Mouse (Mus musculus) intestine, embryonic 16.5 days (tissue): ENCODE results near the gene Elp5. TPM values are rescaled to one million over a fixed set of nuclear protein-coding genes. Genes with fewer than 3 reads are reported as not detected.

Experiments
- ATAC-seq: fragments of 200-750 bp; cut with Nextera tagmentation; 2 replicates; pipeline ENCODE4 v1.8.0; 2017; ENCODE audit warnings: moderate TSS enrichment, moderate library complexity
- H3K27ac ChIP-seq: fragments of 300-500 bp; sonication (generic); 2 replicates; pipeline ENCODE4 v1.5.1; 2014; ENCODE audit warnings: mild to moderate bottlenecking, low read length
- H3K27me3 ChIP-seq: fragments of 300-500 bp; sonication (generic); replicated peaks from 2 replicates; pipeline ENCODE4 v1.6.1; 2014; ENCODE audit warnings: low read length, control low read depth, mixed read lengths; ENCODE audit not compliant: control insufficient read depth, insufficient read depth
- H3K36me3 ChIP-seq: fragments of 300-500 bp; sonication (generic); 2 replicates; pipeline ENCODE4 v1.6.1; 2014; ENCODE audit warnings: low read length, control low read depth; ENCODE audit not compliant: control insufficient read depth, insufficient read depth
- H3K4me1 ChIP-seq: fragments of 300-500 bp; sonication (generic); 2 replicates; pipeline ENCODE4 v1.6.1; 2014; ENCODE audit warnings: low read length, control low read depth, mixed read lengths; ENCODE audit not compliant: control insufficient read depth, insufficient read depth
- H3K4me2 ChIP-seq: fragments of 300-500 bp; sonication (generic); 2 replicates; pipeline ENCODE4 v1.6.1; 2014; ENCODE audit warnings: low read depth, low read length, control low read depth
- H3K4me3 ChIP-seq: fragments of 300-500 bp; sonication (generic); 2 replicates; pipeline ENCODE4 v1.5.1; 2014; ENCODE audit warnings: mild to moderate bottlenecking, low read length
- H3K9ac ChIP-seq: fragments of 300-500 bp; sonication (generic); 2 replicates; pipeline ENCODE4 v1.6.1; 2014; ENCODE audit warnings: low read depth, low read length
- H3K9me3 ChIP-seq: fragments of 300-500 bp; sonication (generic); 2 replicates; pipeline ENCODE4 v1.6.1; 2016; ENCODE audit warnings: low read length, control low read depth; ENCODE audit not compliant: control insufficient read depth
- WGBS: fragments of 180-500 bp; shearing (Covaris S2); extraction: QIAGEN DNeasy Blood & Tissue Kit; methylation state at CpG from one replicate; pipeline ENCODE4 v1.1.7; 2014; 5-methylcytosine and 5-hydroxymethylcytosine counted together
- polyA plus RNA-seq: library from polyadenylated mRNA; unstranded; fragments of >200 nt; fragmentation: Nextera tagmentation; extraction: Ambion mirVana; gene quantifications from 2 replicates; pipeline ENCODE4 v1.2.1, GENCODE M21; 2015

Gene Elp5
- polyA plus RNA-seq, 1 experiment from 2014 or later = 106 TPM

- peak overlapping the region; percentile 48; the same call in 1 of the 2 replicates for H3K27ac ChIP-seq
- ATAC-seq = no peak
- peak overlapping the region; percentile 32 for H3K4me3 ChIP-seq
- peak overlapping the region; percentile 51 for H3K4me2 ChIP-seq
- H3K9ac ChIP-seq = peak overlapping the region; percentile 55
- 16% methylated on average over 6 of the region's 6 CpGs for WGBS
- no peaks in the 10 kb centered on the region for H3K9me3 ChIP-seq
- H3K4me1 ChIP-seq = peaks cover 50% of the 10 kb centered on the region
- no peaks in the 10 kb centered on the region for H3K36me3 ChIP-seq
- 0 out of 2 replicates have a peak, but pooled peaks cover 2% of the 10 kb centered on the region for H3K27me3 ChIP-seq
Measured at GRCm38 (mm10) chr11:70024151-70024514, 41.8 kb upstream of the Elp5 start.

- no peaks in the 10 kb centered on the region for H3K9me3 ChIP-seq
- WGBS = 3% methylated on average over 26 of the region's 29 CpGs
- peak overlapping the region; percentile 18; the same call in 1 of the 2 replicates for H3K27ac ChIP-seq
- H3K9ac ChIP-seq = peak overlapping the region; percentile 55
- peak overlapping the region; percentile 51 for H3K4me2 ChIP-seq
- H3K36me3 ChIP-seq = no peaks in the 10 kb centered on the region
- ATAC-seq = no peak
- peaks cover 48% of the 10 kb centered on the region for H3K4me1 ChIP-seq
- H3K4me3 ChIP-seq = peak overlapping the region; percentile 32
- 0 out of 2 replicates have a peak, but pooled peaks cover 2% of the 10 kb centered on the region for H3K27me3 ChIP-seq
Measured at GRCm38 (mm10) chr11:70023481-70024150, 41.3 kb upstream of the Elp5 start.

GRCm38 (mm10) chr11:70021264-70022132 is 39.2 kb upstream of the Elp5 start:
- peaks cover 42% of the 10 kb centered on the region for H3K4me1 ChIP-seq
- H3K4me3 ChIP-seq = peak overlapping the region; percentile 56
- peak overlapping the region; percentile 89 for H3K4me2 ChIP-seq
- H3K27ac ChIP-seq = peak overlapping the region; percentile 69
- no peaks in the 10 kb centered on the region for H3K36me3 ChIP-seq
- no peaks in the 10 kb centered on the region for H3K9me3 ChIP-seq
- peak overlapping the region; percentile 52; the same call in 1 of the 2 replicates for H3K9ac ChIP-seq
- 0 out of 2 replicates have a peak, but pooled peaks cover 2% of the 10 kb centered on the region for H3K27me3 ChIP-seq
- peak; percentile 79 for ATAC-seq
- WGBS = under 1% methylated on average over 39 of the region's 40 CpGs

GRCm38 (mm10) chr11:70020731-70021263 is 38.5 kb upstream of the Elp5 start:
- Histone ChIP-seq H3K9ac (peak overlapping the region; percentile 52; the same call in 1 of the 2 replicates), H3K4me2 (peak overlapping the region; percentile 89), H3K27ac (peak overlapping the region; percentile 69), H3K4me3 (peak overlapping the region; percentile 56), H3K4me1 (peaks cover 35% of the 10 kb centered on the region), H3K9me3 (no peaks in the 10 kb centered on the region), H3K27me3 (0 out of 2 replicates have a peak, but pooled peaks cover 2% of the 10 kb centered on the region), H3K36me3 (no peaks in the 10 kb centered on the region)
- WGBS = under 1% methylated on average over 8 of the region's 8 CpGs
- ATAC-seq = peak; percentile 89

- ATAC-seq = no peak
- H3K4me1 ChIP-seq = peaks cover 33% of the 10 kb centered on the region
- peak overlapping the region; percentile 3; the same call in 1 of the 2 replicates for H3K9ac ChIP-seq
- H3K27me3 ChIP-seq = 0 out of 2 replicates have a peak, but pooled peaks cover 2% of the 10 kb centered on the region
- H3K27ac ChIP-seq = peak overlapping the region; percentile 45
- 24% methylated on average over 8 of the region's 8 CpGs for WGBS
- no peaks in the 10 kb centered on the region for H3K36me3 ChIP-seq
- peak overlapping the region; percentile 70 for H3K4me2 ChIP-seq
- H3K9me3 ChIP-seq = no peaks in the 10 kb centered on the region
- peak overlapping the region; percentile 61 for H3K4me3 ChIP-seq
Measured at GRCm38 (mm10) chr11:70020022-70020631, 37.8 kb upstream of the Elp5 start.

- ATAC-seq = no peak
- peak overlapping the region; percentile 70 for H3K4me2 ChIP-seq
- H3K27ac ChIP-seq = peak overlapping the region; percentile 45
- WGBS = 7% methylated on average over 1 of the region's 2 CpGs
- peaks cover 35% of the 10 kb centered on the region for H3K4me1 ChIP-seq
- H3K9ac ChIP-seq = peak overlapping the region; percentile 74
- no peaks in the 10 kb centered on the region for H3K36me3 ChIP-seq
- H3K4me3 ChIP-seq = peak overlapping the region; percentile 61
- no peaks in the 10 kb centered on the region for H3K9me3 ChIP-seq
- 0 out of 2 replicates have a peak, but pooled peaks cover 2% of the 10 kb centered on the region for H3K27me3 ChIP-seq
Measured at GRCm38 (mm10) chr11:70019495-70020021, 37.2 kb upstream of the Elp5 start.

GRCm38 (mm10) chr11:70018131-70018990 is 36.0 kb upstream of the Elp5 start:
- H3K27ac ChIP-seq = peak overlapping the region; percentile 78
- H3K4me3 ChIP-seq = peak overlapping the region; percentile 61
- H3K9ac ChIP-seq = peak overlapping the region; percentile 74
- WGBS = 2% methylated on average over 23 of the region's 25 CpGs
- no peaks in the 10 kb centered on the region for H3K27me3 ChIP-seq
- no peaks in the 10 kb centered on the region for H3K9me3 ChIP-seq
- H3K4me2 ChIP-seq = peak overlapping the region; percentile 70
- peaks cover 36% of the 10 kb centered on the region for H3K4me1 ChIP-seq
- no peak for ATAC-seq
- H3K36me3 ChIP-seq = no peaks in the 10 kb centered on the region; the same call in 1 of the 2 replicates

GRCm38 (mm10) chr11:70017199-70017767 is 35.0 kb upstream of the Elp5 start:
- Histone ChIP-seq H3K4me1 (peaks cover 35% of the 10 kb centered on the region), H3K4me2 (peak overlapping the region; percentile 70; the same call in 1 of the 2 replicates), H3K27me3 (no peaks in the 10 kb centered on the region), H3K36me3 (peaks cover 6% of the 10 kb centered on the region; the same call in 1 of the 2 replicates), H3K27ac (peak overlapping the region; percentile 49; the same call in 1 of the 2 replicates), H3K4me3 (no peak overlapping the region), H3K9me3 (no peaks in the 10 kb centered on the region), H3K9ac (peak overlapping the region; percentile 74; the same call in 1 of the 2 replicates)
- WGBS = 47% methylated on average over 7 of the region's 7 CpGs
- no peak for ATAC-seq
